Mouse (Mus musculus): ENCODE results near the gene Fam102a. TPM values are rescaled to one million over a fixed set of nuclear protein-coding genes. Genes with fewer than 3 reads are reported as not detected.
A peak's percentile ranks its signal among the peaks of the same experiment; 100 is the strongest.

The Fam102a gene
- total RNA-seq, 2 experiments from 2014 or later, result 1.8 to 3.1 TPM

GRCm38 (mm10) chr2:32538461-32538860 is 3.3 kb downstream of the Fam102a start:
- TF ChIP-seq CTCF (IDR thresholded peaks at IDR 0.05), result no peak
- Histone ChIP-seq H3K4me3 (peak overlapping the region; percentile 74), H3K27ac (peak overlapping the region; percentile 93)
- intact Hi-C loops (cut with DNase I), result no loop called here
- DNase-seq, result no peak

DNA sequence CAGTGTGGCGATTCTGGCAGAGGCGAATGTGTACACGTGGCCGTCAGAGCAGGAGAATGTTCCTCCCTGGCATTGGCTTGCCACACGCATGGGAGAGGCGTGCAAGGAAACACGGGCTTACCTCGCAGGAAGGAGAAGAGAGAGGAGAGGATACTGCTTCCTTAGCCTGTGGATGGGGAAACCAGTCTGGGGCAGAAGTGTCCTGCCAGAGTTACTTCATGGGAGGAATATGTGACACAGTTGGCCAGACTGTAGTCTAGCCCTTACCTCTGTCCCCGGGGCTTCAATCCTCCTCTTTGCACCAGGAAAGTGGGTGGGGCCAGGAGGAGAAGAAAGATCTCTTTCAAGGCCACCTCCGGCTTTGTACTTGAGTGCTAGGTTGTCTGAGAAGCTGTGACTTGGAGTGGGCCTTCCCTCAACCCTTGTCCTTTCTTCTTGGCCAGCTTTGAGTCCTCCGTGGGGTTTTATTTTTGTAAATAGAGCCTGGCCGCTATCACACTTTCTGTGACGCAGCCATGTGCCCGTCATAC is 4.4 kb downstream of the Fam102a start:
- intact Hi-C loops (cut with DNase I), result no loop called here
- no peak for DNase-seq
- H3K4me3 ChIP-seq, result peak overlapping the region; percentile 74
- peak overlapping the region; percentile 93 for H3K27ac ChIP-seq
- no peak for TF ChIP-seq CTCF (IDR thresholded peaks at IDR 0.05)

DNA sequence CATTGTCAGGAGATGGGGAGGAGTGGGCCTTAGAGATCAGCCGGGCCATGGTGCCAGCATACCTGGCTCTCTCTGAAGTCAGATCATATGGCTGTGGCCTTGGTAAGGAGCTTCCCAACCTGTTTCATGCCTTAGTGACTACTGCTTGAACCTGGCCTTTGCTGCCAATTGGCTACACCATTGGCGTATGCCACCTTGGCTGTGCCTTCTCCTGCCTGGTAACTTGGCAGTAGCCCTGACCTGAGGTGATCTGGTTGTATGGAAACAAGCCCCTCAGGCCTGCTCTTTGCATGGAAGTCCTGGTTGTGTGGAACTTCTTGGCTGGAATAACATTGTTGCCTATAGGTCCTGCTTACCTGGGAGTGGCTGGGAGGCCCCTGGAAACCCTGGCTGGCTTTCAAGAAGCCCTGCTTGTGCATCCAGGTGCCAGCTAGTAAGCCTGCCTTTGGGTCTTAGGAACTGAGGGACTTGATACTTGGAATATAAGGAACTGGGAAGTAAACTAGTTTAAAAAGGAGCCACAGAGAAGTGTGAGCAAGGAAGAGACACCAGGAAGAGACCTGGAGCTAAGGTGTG is 6.3 kb downstream of the Fam102a start:
- Histone ChIP-seq H3K27ac (peak overlapping the region; percentile 20), H3K4me3 (no peak overlapping the region)
- intact Hi-C loops (cut with DNase I), result no loop called here
- TF ChIP-seq CTCF (IDR thresholded peaks at IDR 0.05), result no peak
- DNase-seq, result no peak

- H3K27ac ChIP-seq, result peak overlapping the region; percentile 10; the same call in 1 of the 2 replicates
- intact Hi-C loops (cut with DNase I), result no loop called here
- DNase-seq, result no peak
- TF ChIP-seq CTCF (IDR thresholded peaks at IDR 0.05), result no peak
- no peak overlapping the region for H3K4me3 ChIP-seq
These were observed 6.9 kb downstream of the Fam102a start for GRCm38 (mm10) chr2:32541986-32542573.

DNA sequence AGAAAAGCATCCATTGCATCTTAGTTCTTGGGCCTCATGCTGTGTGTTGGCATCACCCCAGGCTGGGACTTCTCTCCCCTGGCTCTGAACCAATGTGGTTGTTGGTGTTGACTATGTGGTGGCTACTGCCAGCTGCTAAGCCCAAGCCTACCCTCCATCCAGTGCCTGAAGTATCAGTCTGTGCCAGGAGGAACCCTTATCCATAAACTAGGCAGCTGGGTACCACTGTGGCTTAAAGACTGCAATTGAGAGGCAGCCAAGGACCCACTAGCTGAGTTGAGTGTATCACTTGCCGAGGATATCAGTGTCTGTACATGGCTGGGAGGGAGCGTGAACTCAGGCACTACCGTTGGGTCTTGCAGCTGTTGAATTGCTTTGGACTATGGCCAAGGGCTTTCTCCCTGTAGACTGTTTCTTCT is 7.9 kb downstream of the Fam102a start:
- TF ChIP-seq CTCF (IDR thresholded peaks at IDR 0.05), result no peak
- no peak overlapping the region for H3K27ac ChIP-seq
- intact Hi-C loops (cut with DNase I), result no loop called here

GRCm38 (mm10) chr2:32546951-32547350 is 11.8 kb downstream of the Fam102a start:
- intact Hi-C loops (cut with DNase I), result no loop called here
- Histone ChIP-seq H3K27ac (peak overlapping the region; percentile 36; the same call in 1 of the 2 replicates), H3K4me3 (no peak overlapping the region)
- no peak for DNase-seq
- no peak for TF ChIP-seq CTCF (IDR thresholded peaks at IDR 0.05)

More for the DNA sequence above, 7.9 kb downstream of the Fam102a start:
- no peak overlapping the region for H3K4me3 ChIP-seq
- no peak for DNase-seq

GRCm38 (mm10) chr2:32547380-32547779 is 12.2 kb downstream of the Fam102a start:
- TF ChIP-seq CTCF (IDR thresholded peaks at IDR 0.05), result no peak
- no peak overlapping the region for H3K4me3 ChIP-seq
- H3K27ac ChIP-seq, result peak overlapping the region; percentile 36
- intact Hi-C loops (cut with DNase I), result no loop called here
- no peak for DNase-seq

DNA sequence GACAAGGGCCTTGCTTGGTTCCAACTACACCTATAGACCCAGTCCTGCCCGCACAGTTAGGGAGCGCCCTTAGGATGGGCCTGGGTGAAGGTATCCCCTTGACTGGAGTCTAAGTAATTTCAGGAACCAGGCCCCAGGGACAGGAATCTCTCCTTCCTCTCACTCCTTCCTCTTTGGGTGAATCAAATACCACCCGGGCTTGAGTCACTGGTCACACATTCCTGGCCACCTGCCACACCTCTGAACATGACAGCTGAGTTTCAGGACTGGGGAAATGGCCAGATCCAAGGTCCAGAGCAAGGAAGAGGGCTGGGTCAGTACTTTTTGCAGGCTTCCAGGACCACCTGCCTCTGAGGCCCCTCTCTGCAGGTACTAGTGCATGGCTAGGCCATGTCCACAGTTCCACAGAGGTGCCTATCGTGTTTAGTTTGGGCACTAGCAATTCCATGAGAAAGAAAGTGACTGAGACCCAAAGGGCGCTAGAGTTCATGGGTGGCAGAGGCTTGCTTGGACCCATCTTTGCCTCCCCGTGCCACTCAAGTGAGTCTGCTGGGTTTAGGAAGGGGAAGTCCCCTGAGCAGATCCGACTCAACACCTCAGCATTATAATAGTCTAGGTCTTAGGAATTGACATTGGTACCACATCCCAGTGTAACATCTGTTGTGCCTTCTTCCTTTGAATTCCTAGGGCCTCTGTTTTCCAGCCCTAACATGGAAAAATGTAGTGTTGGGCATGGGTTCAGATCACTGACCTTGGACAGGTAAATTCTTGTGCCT is 13.0 kb downstream of the Fam102a start:
- peak; percentile 80 for DNase-seq
- no peak overlapping the region for H3K4me3 ChIP-seq
- H3K27ac ChIP-seq, result peak overlapping the region; percentile 36
- intact Hi-C loops (cut with DNase I), result no loop called here
- no peak for TF ChIP-seq CTCF (IDR thresholded peaks at IDR 0.05)

GRCm38 (mm10) chr2:32549171-32549570 is 14.0 kb downstream of the Fam102a start:
- no peak for DNase-seq
- H3K4me3 ChIP-seq, result no peak overlapping the region
- no peak for TF ChIP-seq CTCF (IDR thresholded peaks at IDR 0.05)
- intact Hi-C loops (cut with DNase I), result no loop called here
- H3K27ac ChIP-seq, result peak overlapping the region; percentile 69

- peak overlapping the region; percentile 69 for H3K27ac ChIP-seq
- intact Hi-C loops (cut with DNase I), result no loop called here
- TF ChIP-seq CTCF (IDR thresholded peaks at IDR 0.05), result no peak
- no peak overlapping the region; the same call in 1 of the 2 replicates for H3K4me3 ChIP-seq
- peak; percentile 91 for DNase-seq
These were observed 14.6 kb downstream of the Fam102a start for GRCm38 (mm10) chr2:32549764-32550163.

DNA sequence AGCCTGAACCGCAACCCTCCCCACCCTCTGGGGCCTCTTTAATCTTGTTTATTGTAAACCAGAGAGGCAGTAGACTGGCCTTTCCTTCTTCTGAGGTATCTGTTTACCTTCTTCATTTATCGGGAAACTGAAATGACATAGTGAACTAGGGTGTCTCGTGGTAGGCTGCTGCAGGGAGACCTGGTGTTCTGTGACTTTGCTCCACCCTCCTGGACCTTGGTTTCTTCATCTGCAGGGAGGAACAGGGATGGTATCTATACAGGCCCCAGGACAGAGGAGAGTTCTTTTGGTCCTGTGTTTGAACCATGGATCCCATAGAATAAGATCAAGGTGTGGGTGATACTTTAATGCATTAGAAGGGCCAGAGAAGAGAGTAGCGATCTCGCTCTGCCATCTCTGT is 16.1 kb downstream of the Fam102a start:
- H3K4me3 ChIP-seq, result no peak overlapping the region
- TF ChIP-seq CTCF (IDR thresholded peaks at IDR 0.05), result no peak
- no peak for DNase-seq
- intact Hi-C loops (cut with DNase I), result no loop called here
- H3K27ac ChIP-seq, result 0 out of 2 replicates have a peak overlapping the region, but pooled peaks have one; percentile 20

DNA sequence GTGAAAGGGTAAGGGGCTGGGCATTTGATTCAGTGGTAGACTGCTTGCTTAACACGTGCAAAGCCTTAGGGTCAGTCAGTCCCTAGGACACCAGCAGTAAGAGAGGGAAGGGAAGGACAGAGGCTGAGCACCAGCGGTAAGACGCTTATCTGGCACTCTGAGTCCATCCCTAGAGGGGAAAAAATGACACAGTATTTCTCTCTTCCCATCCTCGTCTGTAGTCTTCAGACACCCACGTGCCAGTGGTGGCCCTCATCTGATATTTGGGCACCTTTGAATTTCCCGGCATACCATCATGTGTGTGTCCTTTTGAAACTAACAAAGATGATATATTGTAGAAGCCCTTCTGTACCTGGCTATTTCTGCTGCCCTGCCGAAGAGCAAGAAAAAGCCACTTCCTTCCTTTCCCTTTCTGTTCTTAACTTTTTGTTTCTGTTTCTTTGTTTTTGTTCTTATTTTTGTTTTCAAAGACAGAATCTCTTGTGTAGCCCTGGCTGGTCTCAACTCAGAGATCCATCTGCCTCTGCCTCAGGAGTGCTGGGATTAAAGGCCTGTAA is 18.5 kb downstream of the Fam102a start:
- intact Hi-C loops (cut with DNase I), result no loop called here
- DNase-seq, result no peak
- Histone ChIP-seq H3K27ac (no peak overlapping the region), H3K4me3 (no peak overlapping the region)
- TF ChIP-seq CTCF (IDR thresholded peaks at IDR 0.05), result no peak

DNA sequence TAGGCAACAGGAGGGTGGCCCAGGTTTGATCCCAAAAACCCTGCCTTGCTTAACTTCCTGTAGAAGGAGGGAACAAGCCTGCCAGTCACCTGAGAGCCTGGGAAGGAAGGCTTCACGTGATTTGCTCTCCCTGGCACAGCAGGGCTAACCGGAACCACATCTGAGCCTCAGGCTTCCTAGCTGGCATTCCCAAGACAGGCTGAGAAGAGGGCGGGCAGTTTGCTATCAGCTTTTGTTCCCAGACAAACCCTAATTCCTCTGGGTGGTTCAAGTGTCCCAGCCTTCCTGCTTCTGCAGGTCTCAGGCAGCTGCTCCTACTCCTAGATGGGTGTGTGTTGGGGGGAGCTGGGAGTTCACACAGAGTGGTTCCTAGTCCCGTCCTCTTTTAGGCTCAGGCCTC is 20.4 kb downstream of the Fam102a start:
- no peak for TF ChIP-seq CTCF (IDR thresholded peaks at IDR 0.05)
- intact Hi-C loops (cut with DNase I), result no loop called here
- no peak overlapping the region for H3K27ac ChIP-seq
- no peak overlapping the region for H3K4me3 ChIP-seq
- DNase-seq, result no peak
